Mouse (Mus musculus): Measurements from ENCODE around the gene Gm38100. TPM values are rescaled to one million over a fixed set of nuclear protein-coding genes. Genes with fewer than 3 reads are reported as not detected.

Gene Gm38100
- polyA plus RNA-seq (2015; fragmentation: Nextera tagmentation; extraction: Ambion mirVana): 0.09 and 0.16 TPM in 2 replicates

DNA sequence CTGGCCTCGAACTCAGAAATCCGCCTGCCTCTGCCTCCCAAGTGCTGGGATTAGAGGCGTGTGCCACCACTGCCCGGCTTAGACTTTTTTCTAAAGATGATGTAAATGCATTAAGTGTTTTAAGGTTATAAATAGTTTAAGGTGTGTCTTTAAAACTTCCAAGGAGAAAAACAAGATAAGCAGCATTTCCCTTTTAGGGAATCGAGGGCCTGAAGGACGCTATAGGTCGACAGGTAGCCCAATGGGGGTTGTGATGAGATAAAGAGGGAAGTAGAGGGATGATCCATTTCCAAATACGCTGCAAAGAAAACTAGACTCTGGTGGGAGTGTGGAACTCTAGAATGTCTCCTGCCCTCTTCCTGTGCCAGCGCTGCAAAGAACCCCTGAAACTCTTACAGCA lies at the start of gene Gm38100:
Gene Gm38100, plus strand, starts transcription at position 301 of the 400 bp plus-strand sequence.
- no peak within 1 kb of the TSS for H3K9ac ChIP-seq
- WGBS: 85% methylated on average over 9 of the region's 9 CpGs
- no peak within 1 kb of the TSS for H3K4me2 ChIP-seq (replicated peaks)
- H3K27me3 ChIP-seq: no peaks in the 10 kb centered on the region
- no peak within 1 kb of the TSS for H3K27ac ChIP-seq (replicated peaks)
- no peaks in the 10 kb centered on the region for H3K4me1 ChIP-seq
- no peak within 1 kb of the TSS for H3K4me3 ChIP-seq (replicated peaks)
- H3K9me3 ChIP-seq (replicated peaks): no peaks in the 10 kb centered on the region
- ATAC-seq (ENCODE audit: insufficient number of reproducible peaks, low FRiP score, low TSS enrichment, low read depth): no peak
- H3K36me3 ChIP-seq: no peaks in the 10 kb centered on the region

DNA sequence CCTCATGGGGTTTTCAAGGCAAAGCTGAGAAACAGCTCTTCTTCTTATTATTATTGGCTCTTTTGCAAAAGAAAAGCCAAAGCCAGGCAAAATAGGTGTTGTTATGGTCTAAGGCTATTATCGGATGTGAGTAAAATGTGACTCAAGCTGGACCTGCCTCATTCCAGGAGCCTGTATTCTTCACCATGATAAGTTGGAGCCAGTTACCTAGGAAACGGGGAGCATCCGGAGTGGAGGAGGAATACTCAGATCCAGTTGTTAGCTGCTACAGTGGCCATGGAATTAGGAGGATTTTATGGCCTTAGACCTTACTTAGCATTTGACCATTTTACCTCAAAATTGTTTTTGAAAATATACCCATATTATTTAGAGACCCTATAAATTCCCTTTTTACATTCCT lies 49.4 kb upstream of the Gm38100 start:
- Histone ChIP-seq H3K4me1 (no peaks in the 10 kb centered on the region), H3K4me3 (replicated peaks) (no peak overlapping the region), H3K27ac (replicated peaks) (no peak overlapping the region), H3K4me2 (replicated peaks) (no peak overlapping the region), H3K27me3 (no peaks in the 10 kb centered on the region), H3K9me3 (replicated peaks) (no peaks in the 10 kb centered on the region), H3K9ac (no peak overlapping the region), H3K36me3 (no peaks in the 10 kb centered on the region)
- 84% methylated on average over 3 of the region's 3 CpGs for WGBS
- no peak for ATAC-seq (ENCODE audit: insufficient number of reproducible peaks, low FRiP score, low TSS enrichment, low read depth)

DNA sequence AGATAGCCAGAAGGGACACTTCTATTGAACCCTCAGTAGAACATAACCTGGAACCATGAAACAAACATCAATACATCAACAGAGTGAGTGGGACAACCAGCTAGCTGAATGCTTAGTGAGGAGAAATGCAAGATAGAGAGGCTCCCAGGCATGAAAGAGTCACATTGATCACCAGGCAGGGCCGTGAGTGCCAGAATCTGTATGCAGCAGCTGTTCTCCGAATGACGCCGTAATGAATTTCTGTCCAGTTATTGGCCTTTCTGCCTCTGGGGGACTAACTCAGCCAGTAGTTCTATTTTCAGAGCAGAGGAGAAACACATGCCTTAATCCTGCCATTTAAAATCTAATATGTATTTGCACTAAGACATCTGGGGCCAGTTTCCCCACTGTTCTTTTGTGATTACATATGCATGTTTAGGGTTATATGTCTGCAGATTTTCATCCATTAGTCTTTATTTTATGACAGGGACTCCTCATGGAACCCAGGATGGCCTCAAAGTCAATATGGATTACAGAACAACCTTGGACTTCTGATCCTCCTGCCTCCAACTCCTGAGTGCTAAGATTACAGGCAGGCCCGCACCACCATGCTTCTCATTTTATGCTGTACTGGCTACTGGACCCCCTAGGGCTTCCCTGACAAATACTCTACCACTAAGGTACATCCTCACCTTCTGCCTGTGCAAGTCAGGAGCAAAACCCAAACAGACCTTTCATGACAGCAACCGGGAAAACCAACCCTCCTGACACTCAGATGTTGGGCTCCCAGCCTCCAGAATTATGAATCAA lies 47.9 kb upstream of the Gm38100 start:
- Histone ChIP-seq H3K4me1 (no peaks in the 10 kb centered on the region), H3K4me3 (replicated peaks) (no peak overlapping the region)
- ATAC-seq (ENCODE audit: insufficient number of reproducible peaks, low FRiP score, low TSS enrichment, low read depth): no peak

GRCm38 (mm10) chr1:175880453-175881296 lies 39.5 kb upstream of the Gm38100 start, which contains the start of gene Exo1:
TSS of gene Exo1 (plus strand) at chr1:175880581.
- no peaks in the 10 kb centered on the region for H3K9me3 ChIP-seq (replicated peaks)
- WGBS: under 1% methylated on average over 66 of the region's 66 CpGs
- peak within 1 kb of the TSS; percentile 94 for H3K27ac ChIP-seq (replicated peaks)
- peak within 1 kb of the TSS; percentile 71 for H3K9ac ChIP-seq
- peak within 1 kb of the TSS; percentile 91 for H3K4me2 ChIP-seq (replicated peaks)
- H3K4me1 ChIP-seq: peaks cover 9% of the 10 kb centered on the region
- ATAC-seq (ENCODE audit: insufficient number of reproducible peaks, low FRiP score, low TSS enrichment, low read depth): peak; percentile 91
- H3K36me3 ChIP-seq: peaks cover 10% of the 10 kb centered on the region; the same call in 1 of the 2 replicates
- H3K4me3 ChIP-seq (replicated peaks): peak within 1 kb of the TSS; percentile 84
- H3K27me3 ChIP-seq: no peaks in the 10 kb centered on the region

More for the DNA sequence above, 47.9 kb upstream of the Gm38100 start:
- no peak overlapping the region for H3K27ac ChIP-seq (replicated peaks)
- no peaks in the 10 kb centered on the region for H3K36me3 ChIP-seq
- no peaks in the 10 kb centered on the region for H3K9me3 ChIP-seq (replicated peaks)
- no peaks in the 10 kb centered on the region for H3K27me3 ChIP-seq
- 52% methylated on average over 6 of the region's 6 CpGs for WGBS
- H3K9ac ChIP-seq: no peak overlapping the region
- no peak overlapping the region for H3K4me2 ChIP-seq (replicated peaks)

GRCm38 (mm10) chr1:175883398-175883797 lies 36.7 kb upstream of the Gm38100 start:
- 58% methylated on average over 3 of the region's 3 CpGs for WGBS
- Histone ChIP-seq H3K36me3 (peaks cover 24% of the 10 kb centered on the region), H3K4me3 (replicated peaks) (no peak overlapping the region), H3K4me1 (peaks cover 9% of the 10 kb centered on the region), H3K27me3 (no peaks in the 10 kb centered on the region), H3K9me3 (replicated peaks) (no peaks in the 10 kb centered on the region), H3K27ac (replicated peaks) (no peak overlapping the region), H3K4me2 (replicated peaks) (no peak overlapping the region), H3K9ac (no peak overlapping the region)
- no peak for ATAC-seq (ENCODE audit: insufficient number of reproducible peaks, low FRiP score, low TSS enrichment, low read depth)

GRCm38 (mm10) chr1:175893263-175893662 lies 26.9 kb upstream of the Gm38100 start:
- H3K4me3 ChIP-seq (replicated peaks): no peak overlapping the region
- no peak overlapping the region for H3K4me2 ChIP-seq (replicated peaks)
- WGBS: 84% methylated on average over 6 of the region's 6 CpGs
- no peak for ATAC-seq (ENCODE audit: insufficient number of reproducible peaks, low FRiP score, low TSS enrichment, low read depth)
- no peaks in the 10 kb centered on the region for H3K9me3 ChIP-seq (replicated peaks)
- no peaks in the 10 kb centered on the region for H3K4me1 ChIP-seq
- no peaks in the 10 kb centered on the region for H3K27me3 ChIP-seq
- no peak overlapping the region for H3K9ac ChIP-seq
- no peak overlapping the region for H3K27ac ChIP-seq (replicated peaks)
- peaks cover 40% of the 10 kb centered on the region for H3K36me3 ChIP-seq

DNA sequence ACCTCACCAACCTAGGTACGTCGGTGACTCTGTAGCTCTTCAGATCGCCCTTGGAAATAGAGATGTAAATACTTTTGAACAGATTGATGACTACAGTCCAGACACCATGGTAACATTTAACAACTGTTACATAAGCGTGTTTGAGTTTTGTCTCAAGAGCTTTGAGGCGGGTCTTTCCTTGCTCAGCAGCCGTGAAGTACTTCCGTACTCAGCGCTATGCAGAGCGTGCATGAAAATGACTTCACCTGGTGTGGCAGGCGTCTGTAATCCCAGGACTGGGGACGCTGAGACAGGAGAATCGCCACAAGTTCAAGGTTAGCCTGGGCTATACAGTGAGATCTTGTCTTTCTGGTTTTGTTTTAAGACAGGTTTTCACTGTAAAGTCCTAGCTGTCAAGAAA lies 26.4 kb upstream of the Gm38100 start:
- Histone ChIP-seq H3K9me3 (replicated peaks) (no peaks in the 10 kb centered on the region), H3K9ac (no peak overlapping the region), H3K36me3 (peaks cover 36% of the 10 kb centered on the region), H3K4me1 (no peaks in the 10 kb centered on the region), H3K27ac (replicated peaks) (no peak overlapping the region), H3K4me3 (replicated peaks) (no peak overlapping the region), H3K4me2 (replicated peaks) (no peak overlapping the region), H3K27me3 (no peaks in the 10 kb centered on the region)
- no peak for ATAC-seq (ENCODE audit: insufficient number of reproducible peaks, low FRiP score, low TSS enrichment, low read depth)
- WGBS: 91% methylated on average over 12 of the region's 12 CpGs

DNA sequence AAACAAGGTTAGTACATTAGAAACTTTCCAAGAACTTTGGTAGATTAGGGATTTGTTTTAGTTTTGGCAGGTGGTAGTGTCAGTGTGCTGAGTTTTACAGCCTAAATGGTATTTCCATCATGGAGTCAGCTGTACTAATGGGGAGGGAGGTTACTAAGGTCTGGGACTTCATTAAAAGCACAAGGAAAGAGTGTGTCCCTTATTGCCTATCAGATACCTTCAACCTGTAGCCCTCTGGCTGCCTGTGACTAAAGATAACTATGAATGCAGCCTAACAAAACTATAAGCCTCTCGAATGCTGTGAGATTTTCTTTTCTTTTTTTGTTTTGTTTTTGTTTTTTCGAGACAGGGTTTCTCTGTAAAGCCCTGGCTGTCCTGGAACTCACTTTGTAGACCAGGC lies 8.9 kb upstream of the Gm38100 start:
- H3K27ac ChIP-seq (replicated peaks): no peak overlapping the region
- peaks cover 29% of the 10 kb centered on the region for H3K36me3 ChIP-seq
- H3K4me2 ChIP-seq (replicated peaks): no peak overlapping the region
- ATAC-seq (ENCODE audit: insufficient number of reproducible peaks, low FRiP score, low TSS enrichment, low read depth): no peak
- no peaks in the 10 kb centered on the region for H3K4me1 ChIP-seq
- WGBS: 88% methylated on average over 2 of the region's 2 CpGs
- H3K4me3 ChIP-seq (replicated peaks): no peak overlapping the region
- H3K9me3 ChIP-seq (replicated peaks): no peaks in the 10 kb centered on the region
- H3K27me3 ChIP-seq: no peaks in the 10 kb centered on the region
- H3K9ac ChIP-seq: no peak overlapping the region

- peaks cover 22% of the 10 kb centered on the region for H3K36me3 ChIP-seq
- WGBS: 86% methylated on average over 3 of the region's 3 CpGs
These were observed 8.1 kb upstream of the Gm38100 start for GRCm38 (mm10) chr1:175912038-175912437.

DNA sequence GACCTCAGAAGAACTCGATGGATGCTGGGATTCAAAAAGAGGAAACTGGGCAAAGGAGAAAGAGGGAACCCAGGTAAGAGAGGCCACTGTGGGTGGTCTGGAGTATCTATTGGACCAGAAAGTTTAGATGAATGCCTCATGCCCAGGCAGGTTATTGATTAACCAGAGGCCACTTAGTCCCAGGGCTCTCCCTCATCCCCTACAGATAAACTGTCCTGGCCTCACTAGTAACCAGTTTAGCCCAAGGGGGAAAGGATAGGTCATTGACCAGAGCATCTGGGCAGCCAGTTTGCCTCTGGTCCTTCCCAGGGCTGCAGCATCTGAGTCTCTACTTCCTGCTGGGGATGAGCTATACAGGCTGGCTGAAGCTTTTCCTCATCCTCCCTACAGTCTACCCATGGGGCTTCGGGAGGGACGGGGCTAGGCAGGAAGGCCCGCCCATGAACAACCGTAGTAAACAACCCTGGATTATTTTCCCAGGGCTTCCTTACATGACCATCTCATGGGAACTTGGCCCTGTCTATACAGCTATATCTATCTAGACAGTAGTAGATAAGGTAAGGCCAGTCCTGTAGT lies 6.3 kb upstream of the Gm38100 start:
- ATAC-seq (ENCODE audit: insufficient number of reproducible peaks, low FRiP score, low TSS enrichment, low read depth): no peak
- Histone ChIP-seq H3K9ac (no peak overlapping the region), H3K4me2 (replicated peaks) (no peak overlapping the region), H3K27ac (replicated peaks) (no peak overlapping the region), H3K4me3 (replicated peaks) (no peak overlapping the region), H3K4me1 (no peaks in the 10 kb centered on the region), H3K9me3 (replicated peaks) (no peaks in the 10 kb centered on the region), H3K27me3 (no peaks in the 10 kb centered on the region), H3K36me3 (peaks cover 14% of the 10 kb centered on the region)
- WGBS: 79% methylated on average over 5 of the region's 5 CpGs

More at GRCm38 (mm10) chr1:175912038-175912437, 8.1 kb upstream of the Gm38100 start:
- Histone ChIP-seq H3K4me3 (replicated peaks) (no peak overlapping the region), H3K4me2 (replicated peaks) (no peak overlapping the region), H3K4me1 (no peaks in the 10 kb centered on the region), H3K9ac (no peak overlapping the region), H3K9me3 (replicated peaks) (no peaks in the 10 kb centered on the region), H3K27ac (replicated peaks) (no peak overlapping the region), H3K27me3 (no peaks in the 10 kb centered on the region)
- ATAC-seq (ENCODE audit: insufficient number of reproducible peaks, low FRiP score, low TSS enrichment, low read depth): no peak

DNA sequence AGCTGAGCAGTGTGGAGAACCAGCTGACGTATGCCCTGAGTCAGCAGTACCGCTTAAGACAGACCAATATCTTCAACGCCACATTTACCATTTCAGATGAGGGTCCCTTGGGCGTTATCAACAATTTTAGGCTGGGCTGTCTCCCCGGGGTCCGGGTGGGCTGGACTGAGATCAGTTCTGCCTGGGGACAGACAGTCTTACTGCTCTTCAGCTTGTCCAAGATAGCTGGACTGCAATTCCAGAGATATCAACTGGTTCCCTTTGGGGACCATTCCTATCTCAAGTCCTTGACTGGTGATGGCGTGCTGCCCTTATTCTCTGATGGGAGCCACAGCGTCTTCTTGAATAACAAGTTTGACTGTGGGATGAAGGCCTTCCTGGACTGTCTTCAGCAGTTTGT lies 962 bp downstream of the Gm38100 start:
- 0 out of 2 replicates have a peak, but pooled peaks have one; percentile 11 for ATAC-seq (ENCODE audit: insufficient number of reproducible peaks, low FRiP score, low TSS enrichment, low read depth)
- Histone ChIP-seq H3K9me3 (replicated peaks) (no peaks in the 10 kb centered on the region), H3K4me1 (no peaks in the 10 kb centered on the region), H3K4me3 (replicated peaks) (no peak overlapping the region), H3K27me3 (no peaks in the 10 kb centered on the region), H3K9ac (no peak overlapping the region), H3K4me2 (replicated peaks) (no peak overlapping the region), H3K36me3 (no peaks in the 10 kb centered on the region), H3K27ac (replicated peaks) (no peak overlapping the region)
- 88% methylated on average over 8 of the region's 8 CpGs for WGBS

All from embryonic facial prominence, embryonic 15.5 days (tissue).